Mouse (Mus musculus) cortical plate, adult 2 months (tissue): Measurements from ENCODE around the gene Atp23.

Experiments used
- CTCF ChIP-seq: fragments of 200-500 bp; IDR thresholded peaks from 2 replicates; pipeline ENCODE4 v1.5.1; 2011; ENCODE audit warnings: mild to moderate bottlenecking, control low read depth, low read length; ENCODE audit not compliant: insufficient read depth; ENCODE audit errors: extremely low read depth
- POLR2A ChIP-seq: fragments of 200-500 bp; IDR thresholded peaks from 2 replicates; pipeline ENCODE4 v1.6.1; 2011; ENCODE audit warnings: mild to moderate bottlenecking, low read length, control low read depth; ENCODE audit not compliant: insufficient read depth; ENCODE audit errors: extremely low read depth

DNA sequence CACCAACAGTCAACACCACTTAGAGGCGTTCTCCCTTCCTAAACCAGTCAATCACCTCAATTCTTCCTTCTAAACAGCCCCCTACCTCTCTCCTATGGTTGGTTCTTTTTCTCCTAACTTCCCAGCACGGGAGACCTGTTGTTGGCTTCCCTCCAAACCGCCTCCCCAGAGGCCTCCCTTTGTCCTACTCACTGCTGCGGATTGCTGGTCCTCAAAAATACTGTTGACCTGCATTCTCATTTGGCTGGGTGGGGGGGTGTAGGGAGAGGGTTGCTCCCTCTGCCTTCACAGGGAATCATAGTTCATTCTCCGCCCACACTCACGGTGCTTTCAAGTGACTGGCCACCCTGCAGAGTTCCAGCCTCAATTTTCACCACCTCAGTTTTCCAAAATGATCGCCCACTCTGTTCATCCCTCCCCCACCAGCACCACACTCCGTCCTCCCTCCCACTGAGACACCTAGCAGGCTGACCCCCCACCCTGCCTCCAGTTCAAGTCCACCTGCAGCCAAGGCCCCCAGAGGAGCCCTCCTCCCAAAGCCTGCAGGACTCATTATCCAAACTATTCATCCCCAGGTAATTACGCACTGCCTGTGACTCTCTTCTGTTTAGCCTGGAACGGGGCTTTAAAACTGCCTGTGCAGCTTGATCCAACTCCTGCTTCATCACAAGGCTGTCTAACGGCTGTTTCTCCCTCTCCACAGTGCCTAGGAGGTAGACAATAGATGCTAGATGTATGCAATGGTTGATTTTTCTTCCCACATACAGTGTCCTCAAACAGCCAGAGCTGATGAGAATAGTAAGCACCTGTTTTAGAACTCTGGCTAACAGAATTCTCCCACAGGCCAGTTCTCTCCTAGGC, 26.2 kb upstream of the Atp23 start:
- TF ChIP-seq CTCF, result no peak
- peak; percentile 45; the same call in 1 of the 2 replicates for TF ChIP-seq POLR2A
